In the genomic region with DNA sequence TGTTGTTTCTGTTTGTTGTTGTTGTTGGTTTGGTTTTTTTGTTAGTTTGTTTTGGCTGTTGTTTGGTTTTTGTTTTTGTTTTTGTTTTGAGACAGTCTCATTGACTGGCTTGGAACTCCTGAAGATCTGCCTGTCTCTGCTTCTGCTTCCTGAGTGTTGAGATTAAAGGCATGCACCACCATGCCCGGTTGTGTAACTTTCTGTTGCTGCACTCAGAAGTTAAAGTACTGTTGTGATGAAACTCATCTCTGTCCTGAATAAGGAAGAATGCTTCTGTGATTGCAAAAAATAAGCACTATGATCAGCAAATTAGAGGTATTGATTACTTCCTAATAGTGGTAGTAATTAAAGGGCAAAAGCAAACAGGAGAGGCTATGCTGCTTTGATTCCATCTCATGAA, we compare ENCODE assay signal across 28 mouse cellular contexts. TPM values are rescaled to one million over a fixed set of nuclear protein-coding genes. Genes with fewer than 3 reads are reported as not detected.
"Had no signal": no experiment of that assay in that cellular context is flagged by ENCODE, and none has a peak within 500 bp of the region (broad histone marks: within the 10 kb centered on the region; RNA-seq: fewer than 3 reads in every experiment).

No protein-coding gene starts in this region.

- H3K27ac ChIP-seq: intestine, embryonic 15.5 days; kidney, postnatal 0 days; layer of hippocampus, adult 2 months; limb, embryonic 10.5 days; limb, embryonic 13.5 days; liver, embryonic 14.5 days; midbrain, embryonic 10.5 days; midbrain, embryonic 13.5 days; neural tube, embryonic 13.5 days; stomach, postnatal 0 days had no signal

- H3K4me1 ChIP-seq: intestine, embryonic 15.5 days; limb, embryonic 10.5 days; limb, embryonic 13.5 days; midbrain, embryonic 10.5 days; midbrain, embryonic 13.5 days; neural tube, embryonic 13.5 days had no signal

- H3K27me3 ChIP-seq: intestine, embryonic 15.5 days; limb, embryonic 13.5 days; midbrain, embryonic 13.5 days; neural tube, embryonic 13.5 days had no signal

- DNase-seq: kidney, adult 11 months; kidney, adult 9 months; kidney, postnatal 25 days; layer of hippocampus, adult 9-11 months; liver; liver, postnatal 0 days; lung, embryonic 14.5 days; lung, postnatal 36 days; retina, postnatal 1 day; right cerebral cortex, postnatal 25 days; thymus, postnatal 36 days had no signal

- H3K4me3 ChIP-seq: intestine, embryonic 15.5 days; layer of hippocampus, adult 2 months; limb, embryonic 10.5 days; limb, embryonic 13.5 days; midbrain, embryonic 10.5 days; midbrain, embryonic 13.5 days; myocyte; neural tube, embryonic 13.5 days had no signal

- H3K9me3 ChIP-seq: intestine, embryonic 15.5 days; limb, embryonic 10.5 days; limb, embryonic 13.5 days; midbrain, embryonic 10.5 days; midbrain, embryonic 13.5 days; neural tube, embryonic 13.5 days had no signal

- ATAC-seq: intestine, embryonic 15.5 days; liver, postnatal 0 days; lung, postnatal 0 days; midbrain, embryonic 13.5 days; midbrain, embryonic 16.5 days had no signal

RNA-seq across cellular contexts. Expression of a gene that starts 30.6 kb away (rescaled TPM):
- total RNA-seq: left cerebral cortex, adult 18-20 months; left cerebral cortex, postnatal 25 days; monocyte, adult 5-6 weeks; neutrophil, adult 5-6 weeks had no signal
